Mouse (Mus musculus) urinary bladder, postnatal 0 days (tissue): Measurements from ENCODE around the gene Rsg1. TPM values are rescaled to one million over a fixed set of nuclear protein-coding genes. Genes with fewer than 3 reads are reported as not detected.

ENCODE experiments used
- polyA plus RNA-seq: library from polyadenylated mRNA; unstranded; fragments of >200 nt; fragmentation: Nextera tagmentation; extraction: Ambion mirVana; gene quantifications from 2 replicates; pipeline ENCODE4 v1.2.1, GENCODE M21; 2015

The Rsg1 gene
- polyA plus RNA-seq, result 1.4 and 2.2 TPM in 2 replicates

GRCm38 (mm10) chr4:141213770-141214336 is at the start of gene Rsg1:
Gene Rsg1, plus strand, starts transcription at chr4:141213956.

DNA sequence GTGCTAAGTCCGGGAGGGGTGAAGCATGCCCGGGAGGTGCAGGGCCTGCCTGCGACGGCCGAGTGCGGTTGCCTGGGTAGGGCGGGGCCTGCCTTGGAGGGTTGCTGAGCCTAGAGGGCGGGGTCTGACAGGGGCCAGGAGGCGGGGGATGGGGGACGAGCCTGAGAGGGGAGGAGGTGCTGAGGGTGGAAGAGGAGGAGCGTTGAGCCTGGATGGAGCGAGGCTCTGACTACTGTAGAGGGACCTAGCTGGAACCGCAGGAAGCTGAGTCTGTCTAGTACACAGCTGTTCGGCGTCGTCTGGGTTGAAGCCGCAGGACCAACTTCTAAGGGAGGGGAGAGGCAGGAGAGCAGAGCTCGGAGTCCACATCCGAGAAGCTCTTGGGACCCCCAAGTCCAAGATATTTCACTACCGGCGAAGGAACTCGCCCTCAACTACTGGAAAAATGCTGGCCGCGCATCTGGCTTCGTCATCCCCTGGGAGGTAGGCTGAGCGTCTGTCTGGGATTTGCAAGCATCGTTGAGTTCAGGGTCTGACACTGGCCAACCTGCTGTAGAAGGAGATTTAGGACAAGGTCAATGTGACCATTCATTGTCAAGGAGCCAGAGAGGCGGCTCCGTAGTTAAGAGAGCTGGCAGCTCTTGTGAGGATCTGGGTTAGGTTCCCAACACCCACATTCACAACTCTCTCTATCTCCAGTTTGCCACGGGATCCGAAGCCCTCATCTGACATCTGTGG is 25.8 kb downstream of the Rsg1 start, which contains the start of gene Arhgef19:
TSS of gene Arhgef19 (plus strand) at position 112 of the 738 bp plus-strand sequence.

Other genes starting within 250 kb of the Rsg1 start
- 16.9 and 22.3 TPM in 2 replicates for gene Atp13a2, start 227.1 kb upstream of the Rsg1 start, polyA plus RNA-seq
- gene Mfap2, start 203.5 kb upstream of the Rsg1 start, polyA plus RNA-seq, result 162 and 198 TPM in 2 replicates
- gene Crocc, start 153.4 kb upstream of the Rsg1 start, polyA plus RNA-seq, result 1.7 and 3.0 TPM in 2 replicates
- gene Necap2, start 135.6 kb upstream of the Rsg1 start, polyA plus RNA-seq, result 69.1 and 73.9 TPM in 2 replicates
- not detected in 2 replicates for gene Spata21, start 125.6 kb upstream of the Rsg1 start, polyA plus RNA-seq
- gene Szrd1, start 74.2 kb upstream of the Rsg1 start, polyA plus RNA-seq, result 26.4 and 27.8 TPM in 2 replicates
- 10.2 and 12.4 TPM in 2 replicates for gene Fbxo42, start 66.0 kb upstream of the Rsg1 start, polyA plus RNA-seq
- gene Arhgef19, start 25.5 kb downstream of the Rsg1 start, polyA plus RNA-seq, result 4.4 and 5.8 TPM in 2 replicates
- gene Epha2, start 87.3 kb downstream of the Rsg1 start, polyA plus RNA-seq, result 4.8 TPM in 2 replicates
- gene Fam131c, start 154.3 kb downstream of the Rsg1 start, polyA plus RNA-seq, result 0.40 and 0.82 TPM in 2 replicates
- gene Clcnka, start 184.8 kb downstream of the Rsg1 start, polyA plus RNA-seq, result not detected in 2 replicates
- gene Clcnkb, start 202.1 kb downstream of the Rsg1 start, polyA plus RNA-seq, result not detected in 2 replicates
- gene Hspb7, start 206.8 kb downstream of the Rsg1 start, polyA plus RNA-seq, result 12.3 and 14.5 TPM in 2 replicates
- gene Srarp, start 222.1 kb downstream of the Rsg1 start, polyA plus RNA-seq, result not detected in 2 replicates
- gene Zbtb17, start 230.7 kb downstream of the Rsg1 start, polyA plus RNA-seq, result 14.6 and 15.7 TPM in 2 replicates